Mouse (Mus musculus) hindbrain, embryonic 16.5 days (tissue): ENCODE results near the gene Kank1. TPM values are rescaled to one million over a fixed set of nuclear protein-coding genes. Genes with fewer than 3 reads are reported as not detected.

Experiments
- ATAC-seq: fragments of 200-750 bp; cut with Nextera tagmentation; 2 replicates; pipeline ENCODE4 v1.8.0; 2017; ENCODE audit warnings: moderate TSS enrichment, moderate library complexity
- H3K27ac ChIP-seq: fragments of 300-500 bp; sonication (generic); 2 replicates; pipeline ENCODE4 v1.5.1; 2014; ENCODE audit warnings: low read depth, mild to moderate bottlenecking, control low read depth, low read length, moderate library complexity
- H3K27me3 ChIP-seq: fragments of 300-500 bp; sonication (generic); replicated peaks from 2 replicates; pipeline ENCODE4 v1.6.1; 2014; ENCODE audit warnings: low read length; ENCODE audit not compliant: control insufficient read depth, insufficient read depth
- H3K36me3 ChIP-seq: fragments of 300-500 bp; sonication (generic); 2 replicates; pipeline ENCODE4 v1.6.1; 2014; ENCODE audit warnings: mild to moderate bottlenecking, low read length, moderate library complexity, mixed read lengths; ENCODE audit not compliant: control insufficient read depth, insufficient read depth
- H3K4me1 ChIP-seq: fragments of 300-500 bp; sonication (generic); 2 replicates; pipeline ENCODE4 v1.6.1; 2014; ENCODE audit warnings: low read depth, low read length; ENCODE audit not compliant: control insufficient read depth, insufficient read depth
- H3K4me2 ChIP-seq: fragments of 300-500 bp; sonication (generic); 2 replicates; pipeline ENCODE4 v1.6.1; 2014; ENCODE audit warnings: mild to moderate bottlenecking, low read length, control low read depth, moderate library complexity
- H3K4me3 ChIP-seq: fragments of 300-500 bp; sonication (generic); 2 replicates; pipeline ENCODE4 v1.5.1; 2014; ENCODE audit warnings: mild to moderate bottlenecking, low read length, control low read depth, moderate library complexity
- H3K9ac ChIP-seq: fragments of 300-500 bp; sonication (generic); 2 replicates; pipeline ENCODE4 v1.6.1; 2014; ENCODE audit warnings: low read depth, mild to moderate bottlenecking, control low read depth, low read length, moderate library complexity
- H3K9me3 ChIP-seq: fragments of 300-500 bp; sonication (generic); 2 replicates; pipeline ENCODE4 v1.6.1; 2014; ENCODE audit warnings: mild to moderate bottlenecking, low read length, moderate library complexity; ENCODE audit not compliant: control insufficient read depth
- WGBS: fragments of 180-500 bp; shearing (Covaris S2); extraction: QIAGEN DNeasy Blood & Tissue Kit; methylation state at CpG from one replicate; pipeline ENCODE4 v1.1.7; 2014; 5-methylcytosine and 5-hydroxymethylcytosine counted together
- polyA plus RNA-seq: library from polyadenylated mRNA; unstranded; fragments of >200 nt; fragmentation: Nextera tagmentation; extraction: Ambion mirVana; gene quantifications from 2 replicates; pipeline ENCODE4 v1.2.1, GENCODE M21; 2015

Kank1 gene
- polyA plus RNA-seq, 1 experiment from 2014 or later: 14.4 TPM

DNA sequence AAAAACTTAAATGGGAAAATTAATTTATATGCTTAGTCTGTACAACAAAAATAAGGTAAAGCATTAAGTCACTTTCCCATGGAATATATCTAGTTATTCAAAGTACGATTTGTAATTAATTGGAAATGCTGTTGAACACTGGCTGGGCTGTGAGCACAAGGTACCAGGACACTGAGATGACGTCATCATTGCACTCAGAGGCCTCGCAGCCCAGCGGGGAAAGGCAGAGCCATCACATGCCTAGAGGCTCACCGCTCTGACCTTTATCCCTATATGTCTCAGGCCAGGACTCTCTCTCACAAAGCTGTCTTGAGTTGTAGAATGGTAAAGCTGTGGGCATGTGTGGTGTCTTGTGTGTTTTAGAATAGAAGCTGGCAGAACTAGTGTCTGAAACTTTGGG is 128.9 kb downstream of the Kank1 start:
- no peaks in the 10 kb centered on the region for H3K36me3 ChIP-seq
- H3K4me3 ChIP-seq: no peak overlapping the region
- no peak overlapping the region for H3K9ac ChIP-seq
- no peak for ATAC-seq
- peaks cover 3% of the 10 kb centered on the region; the same call in 1 of the 2 replicates for H3K4me1 ChIP-seq
- no peak overlapping the region for H3K4me2 ChIP-seq
- 85% methylated on average over 5 of the region's 5 CpGs for WGBS
- H3K27me3 ChIP-seq: no peaks in the 10 kb centered on the region
- peaks cover 2% of the 10 kb centered on the region; the same call in 1 of the 2 replicates for H3K9me3 ChIP-seq
- no peak overlapping the region for H3K27ac ChIP-seq

- H3K4me2 ChIP-seq: no peak overlapping the region
- no peak overlapping the region for H3K4me3 ChIP-seq
- no peaks in the 10 kb centered on the region for H3K4me1 ChIP-seq
- ATAC-seq: no peak
- H3K27me3 ChIP-seq: no peaks in the 10 kb centered on the region
- H3K9ac ChIP-seq: no peak overlapping the region
- H3K36me3 ChIP-seq: no peaks in the 10 kb centered on the region
- WGBS: 51% methylated on average over 12 of the region's 12 CpGs
- no peak overlapping the region for H3K27ac ChIP-seq
- peaks cover 2% of the 10 kb centered on the region; the same call in 1 of the 2 replicates for H3K9me3 ChIP-seq
Measured at GRCm38 (mm10) chr19:25366620-25367019, 129.8 kb downstream of the Kank1 start.

- WGBS: 94% methylated on average over 9 of the region's 9 CpGs
- peaks cover 11% of the 10 kb centered on the region for H3K4me1 ChIP-seq
- peaks cover 2% of the 10 kb centered on the region; the same call in 1 of the 2 replicates for H3K9me3 ChIP-seq
- no peak overlapping the region for H3K4me3 ChIP-seq
- no peak for ATAC-seq
- no peaks in the 10 kb centered on the region for H3K27me3 ChIP-seq
- H3K36me3 ChIP-seq: no peaks in the 10 kb centered on the region
- H3K4me2 ChIP-seq: no peak overlapping the region
- no peak overlapping the region for H3K9ac ChIP-seq
- no peak overlapping the region for H3K27ac ChIP-seq
Measured at GRCm38 (mm10) chr19:25370428-25370827, 133.7 kb downstream of the Kank1 start.

DNA sequence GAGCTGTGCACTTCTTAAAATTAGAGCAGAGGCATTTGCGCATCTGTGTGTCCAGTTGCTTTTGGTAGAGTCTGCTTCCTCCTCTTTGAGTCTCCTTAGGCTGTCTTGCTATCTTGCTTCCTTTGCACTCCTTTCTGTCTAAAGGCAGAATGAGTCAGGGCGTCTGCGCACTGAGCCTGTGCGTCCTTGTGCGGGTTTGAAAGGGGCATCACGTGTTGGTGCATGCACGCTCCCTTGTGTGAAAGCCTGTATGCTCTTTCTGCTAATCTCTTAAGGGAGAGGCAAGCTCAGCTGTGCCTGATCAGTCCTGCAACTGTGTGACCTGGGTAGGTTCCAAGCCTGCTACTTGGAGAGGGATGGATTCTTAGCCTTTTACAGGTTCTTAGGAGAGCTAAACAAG is 136.0 kb downstream of the Kank1 start:
- Histone ChIP-seq H3K27me3 (no peaks in the 10 kb centered on the region), H3K4me3 (no peak overlapping the region), H3K4me1 (peaks cover 11% of the 10 kb centered on the region), H3K27ac (no peak overlapping the region), H3K9me3 (peaks cover 2% of the 10 kb centered on the region; the same call in 1 of the 2 replicates), H3K4me2 (no peak overlapping the region), H3K36me3 (no peaks in the 10 kb centered on the region), H3K9ac (no peak overlapping the region)
- WGBS: 79% methylated on average over 7 of the region's 7 CpGs
- no peak for ATAC-seq

- Histone ChIP-seq H3K9me3 (peaks cover 2% of the 10 kb centered on the region; the same call in 1 of the 2 replicates), H3K27ac (no peak overlapping the region), H3K4me2 (no peak overlapping the region), H3K36me3 (no peaks in the 10 kb centered on the region), H3K4me1 (peaks cover 11% of the 10 kb centered on the region), H3K27me3 (no peaks in the 10 kb centered on the region), H3K9ac (no peak overlapping the region), H3K4me3 (no peak overlapping the region)
- ATAC-seq: no peak
- 61% methylated on average over 3 of the region's 3 CpGs for WGBS
Measured at GRCm38 (mm10) chr19:25373594-25373993, 136.8 kb downstream of the Kank1 start.

- Histone ChIP-seq H3K27ac (no peak overlapping the region), H3K27me3 (no peaks in the 10 kb centered on the region), H3K4me3 (no peak overlapping the region), H3K4me1 (peaks cover 11% of the 10 kb centered on the region), H3K9me3 (peaks cover 2% of the 10 kb centered on the region; the same call in 1 of the 2 replicates), H3K4me2 (no peak overlapping the region), H3K36me3 (no peaks in the 10 kb centered on the region), H3K9ac (no peak overlapping the region)
- no peak for ATAC-seq
- 75% methylated on average over 9 of the region's 9 CpGs for WGBS
Measured at GRCm38 (mm10) chr19:25374191-25374590, 137.4 kb downstream of the Kank1 start.

DNA sequence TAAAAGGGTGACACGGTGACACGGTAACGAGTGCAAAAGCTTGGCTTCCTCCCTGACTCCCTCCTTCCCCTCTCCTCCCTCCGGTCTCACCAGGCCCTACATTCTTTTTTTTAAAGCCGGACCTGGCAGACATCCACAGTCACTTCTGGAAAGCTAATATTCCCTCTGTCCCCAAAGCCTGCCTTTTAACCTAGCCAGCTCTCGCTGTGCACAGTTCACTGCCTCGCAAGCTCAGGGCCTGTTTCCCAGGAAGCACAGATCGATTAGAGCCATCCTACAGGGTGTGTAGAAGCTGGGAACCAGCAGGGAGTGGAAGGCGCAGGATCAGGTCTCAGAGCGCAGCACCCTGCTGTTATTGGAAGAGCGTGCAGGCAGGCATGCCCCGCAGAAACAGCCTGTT is 138.2 kb downstream of the Kank1 start:
- WGBS: 7% methylated on average over 12 of the region's 12 CpGs
- no peaks in the 10 kb centered on the region for H3K36me3 ChIP-seq
- H3K4me3 ChIP-seq: no peak overlapping the region
- peak; percentile 90 for ATAC-seq
- no peaks in the 10 kb centered on the region for H3K9me3 ChIP-seq
- no peaks in the 10 kb centered on the region for H3K27me3 ChIP-seq
- H3K27ac ChIP-seq: peak overlapping the region; percentile 1; the same call in 1 of the 2 replicates
- peaks cover 11% of the 10 kb centered on the region for H3K4me1 ChIP-seq
- H3K9ac ChIP-seq: no peak overlapping the region
- no peak overlapping the region for H3K4me2 ChIP-seq

DNA sequence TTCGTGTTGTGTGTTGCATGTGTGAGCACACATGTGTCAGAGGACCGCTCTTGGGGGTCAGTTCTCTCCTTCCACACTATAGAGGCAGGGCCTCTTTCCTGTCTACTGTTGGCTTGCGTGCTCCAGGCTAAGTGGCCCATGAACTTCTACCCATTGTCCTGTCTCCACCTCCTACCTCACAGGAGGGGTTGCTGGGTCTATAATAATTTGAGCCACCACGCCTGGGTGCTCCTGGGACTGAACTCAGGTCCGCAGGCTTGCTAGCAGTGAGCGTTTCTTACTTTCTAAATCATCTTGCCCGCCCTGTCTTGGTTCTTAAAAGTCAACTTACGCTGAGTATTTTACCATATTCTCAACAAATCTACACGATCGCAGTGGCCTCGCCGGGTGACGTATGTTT is 140.1 kb downstream of the Kank1 start:
- no peak overlapping the region for H3K27ac ChIP-seq
- no peak overlapping the region for H3K9ac ChIP-seq
- 94% methylated on average over 13 of the region's 13 CpGs for WGBS
- H3K4me2 ChIP-seq: no peak overlapping the region
- no peaks in the 10 kb centered on the region for H3K9me3 ChIP-seq
- ATAC-seq: no peak
- no peaks in the 10 kb centered on the region for H3K36me3 ChIP-seq
- no peak overlapping the region for H3K4me3 ChIP-seq
- H3K4me1 ChIP-seq: peaks cover 11% of the 10 kb centered on the region
- no peaks in the 10 kb centered on the region for H3K27me3 ChIP-seq

GRCm38 (mm10) chr19:25380675-25381074 is 143.9 kb downstream of the Kank1 start:
- 85% methylated on average over 9 of the region's 9 CpGs for WGBS
- H3K36me3 ChIP-seq: no peaks in the 10 kb centered on the region
- ATAC-seq: no peak
- no peak overlapping the region for H3K4me3 ChIP-seq
- H3K9ac ChIP-seq: no peak overlapping the region
- no peak overlapping the region for H3K27ac ChIP-seq
- no peak overlapping the region for H3K4me2 ChIP-seq
- no peaks in the 10 kb centered on the region for H3K9me3 ChIP-seq
- no peaks in the 10 kb centered on the region for H3K27me3 ChIP-seq
- H3K4me1 ChIP-seq: peaks cover 6% of the 10 kb centered on the region

GRCm38 (mm10) chr19:25381972-25382371 is 145.2 kb downstream of the Kank1 start:
- no peak for ATAC-seq
- Histone ChIP-seq H3K9ac (no peak overlapping the region), H3K4me3 (no peak overlapping the region), H3K36me3 (no peaks in the 10 kb centered on the region), H3K27ac (no peak overlapping the region), H3K4me1 (peaks cover 6% of the 10 kb centered on the region), H3K9me3 (no peaks in the 10 kb centered on the region), H3K27me3 (no peaks in the 10 kb centered on the region), H3K4me2 (no peak overlapping the region)
- 51% methylated on average over 7 of the region's 7 CpGs for WGBS
